Comparison of ENCODE assay signal across 8 mouse cellular contexts in genomic region chr2:128312659-128313581, GRCm38 (mm10).
DNase-seq lines count a peak whose midpoint lies in the region; ATAC-seq and TF ChIP-seq lines count a peak whose summit lies in the region.

No protein-coding gene starts in this region.

- peaks cover 19% of the 10 kb centered on the region for H3K27me3 ChIP-seq in forebrain, embryonic 13.5 days
- H3K27me3 ChIP-seq in hindbrain, embryonic 13.5 days = no peaks in the 10 kb centered on the region
- H3K27me3 ChIP-seq in myocyte (ENCODE audit: control insufficient read depth, insufficient read depth, insufficient read length) = no peaks in the 10 kb centered on the region

- peak; percentile 97 for DNase-seq in heart, adult 11 months
- no peak for DNase-seq in heart, postnatal 25 days (ENCODE audit: low spot score)
- DNase-seq in B cell, adult 2 months = no peak
- DNase-seq in spleen, adult 12 weeks (ENCODE audit: low spot score) = no peak
- DNase-seq in frontal cortex, postnatal 25 days (ENCODE audit: low spot score in 2 of 2) = no peak

- no peak for TF ChIP-seq POLR2A in myocyte (IDR thresholded peaks at IDR 0.05; ENCODE audit: insufficient read length, low read depth)

- H3K9ac ChIP-seq in forebrain, embryonic 13.5 days = no peak overlapping the region
- 0 out of 2 replicates have a peak overlapping the region, but pooled peaks have one; percentile 19 for H3K9ac ChIP-seq in hindbrain, embryonic 13.5 days

- no peak overlapping the region; the same call in 1 of the 2 replicates for H3K4me3 ChIP-seq in forebrain, embryonic 13.5 days
- no peak overlapping the region for H3K4me3 ChIP-seq in hindbrain, embryonic 13.5 days
- no peak overlapping the region for H3K4me3 ChIP-seq in myocyte

- WGBS in forebrain, embryonic 13.5 days = 63% methylated on average over 12 of the region's 12 CpGs
- WGBS in hindbrain, embryonic 13.5 days = 59% methylated on average over 12 of the region's 12 CpGs

- H3K79me2 ChIP-seq in myocyte (ENCODE audit: control insufficient read depth, insufficient read depth) = no peaks in the 10 kb centered on the region

- no peak overlapping the region for H3K27ac ChIP-seq in forebrain, embryonic 13.5 days
- H3K27ac ChIP-seq in hindbrain, embryonic 13.5 days = no peak overlapping the region

- H3K4me1 ChIP-seq in forebrain, embryonic 13.5 days = peaks cover 21% of the 10 kb centered on the region
- peaks cover 25% of the 10 kb centered on the region for H3K4me1 ChIP-seq in hindbrain, embryonic 13.5 days (replicated peaks)

- peak overlapping the region; percentile 52 for H3K4me2 ChIP-seq in forebrain, embryonic 13.5 days
- H3K4me2 ChIP-seq in hindbrain, embryonic 13.5 days = peak overlapping the region; percentile 43
- H3K4me2 ChIP-seq in myocyte (ENCODE audit: low read depth) = peak overlapping the region; percentile 41

- peak; percentile 48; the same call in 1 of the 2 replicates for ATAC-seq in forebrain, embryonic 13.5 days
- ATAC-seq in hindbrain, embryonic 13.5 days (ENCODE audit: low FRiP score) = no peak

- no peaks in the 10 kb centered on the region for H3K9me3 ChIP-seq in forebrain, embryonic 13.5 days (replicated peaks)
- H3K9me3 ChIP-seq in hindbrain, embryonic 13.5 days = no peaks in the 10 kb centered on the region

- no peaks in the 10 kb centered on the region for H3K36me3 ChIP-seq in forebrain, embryonic 13.5 days (ENCODE audit: poor library complexity, severe bottlenecking)
- no peaks in the 10 kb centered on the region for H3K36me3 ChIP-seq in hindbrain, embryonic 13.5 days
- no peaks in the 10 kb centered on the region for H3K36me3 ChIP-seq in myocyte (ENCODE audit: control insufficient read depth, insufficient read depth)

- no peak overlapping the region for H3ac ChIP-seq in myocyte (ENCODE audit: control insufficient read depth, insufficient read length)

- intact Hi-C loops in heart, postnatal 25 days (cut with DNase I) = loop anchor here (5.0 kb wide), 2 partner anchors 131 to 186 kb away; partner anchors contain the start of gene Bcl2l11

TF ChIP-seq in myocyte, 11 proteins besides CTCF, POLR2A, EP300 and RAD21:
- TF ChIP-seq MAX (IDR thresholded peaks at IDR 0.05; ENCODE audit: low read depth) (no peak), TCF12 (IDR thresholded peaks at IDR 0.05; ENCODE audit: insufficient read depth, poor library complexity, severe bottlenecking) (no peak), MYOG (IDR thresholded peaks at IDR 0.05; ENCODE audit: control insufficient read depth in 1 of 3, insufficient read depth in 1 of 3, insufficient read length in 2 of 3, low read depth in 2 of 3) (no peak), MYOD1 (IDR thresholded peaks at IDR 0.05; ENCODE audit: control insufficient read depth in 1 of 3, insufficient read length in 2 of 3, low read depth in 2 of 3) (no peak), REST (IDR thresholded peaks at IDR 0.05; ENCODE audit: insufficient read depth, insufficient read length) (no peak), POLR2AphosphoS2 (IDR thresholded peaks at IDR 0.05; ENCODE audit: insufficient read length, low read depth) (no peak), CEBPB (IDR thresholded peaks at IDR 0.05; ENCODE audit: insufficient read depth, poor library complexity, severe bottlenecking) (no peak), E2F4 (IDR thresholded peaks at IDR 0.05; ENCODE audit: insufficient read depth) (no peak), USF1 (IDR thresholded peaks at IDR 0.05; ENCODE audit: low read depth) (no peak), SRF (IDR thresholded peaks at IDR 0.05; ENCODE audit: control insufficient read depth, insufficient read length, low read depth) (no peak), TCF3 (IDR thresholded peaks at IDR 0.05; ENCODE audit: insufficient read length, low read depth) (no peak)
